Mouse (Mus musculus) intestine, embryonic 16.5 days (tissue): ENCODE data around the gene Uqcc2. TPM values are rescaled to one million over a fixed set of nuclear protein-coding genes. Genes with fewer than 3 reads are reported as not detected.
A peak's percentile ranks its signal among the peaks of the same experiment; 100 is the strongest.

Experiments used
- ATAC-seq: fragments of 200-750 bp; cut with Nextera tagmentation; 2 replicates; pipeline ENCODE4 v1.8.0; 2017; ENCODE audit warnings: moderate TSS enrichment, moderate library complexity
- H3K27ac ChIP-seq: fragments of 300-500 bp; sonication (generic); 2 replicates; pipeline ENCODE4 v1.5.1; 2014; ENCODE audit warnings: mild to moderate bottlenecking, low read length
- H3K27me3 ChIP-seq: fragments of 300-500 bp; sonication (generic); replicated peaks from 2 replicates; pipeline ENCODE4 v1.6.1; 2014; ENCODE audit warnings: low read length, control low read depth, mixed read lengths; ENCODE audit not compliant: control insufficient read depth, insufficient read depth
- H3K36me3 ChIP-seq: fragments of 300-500 bp; sonication (generic); 2 replicates; pipeline ENCODE4 v1.6.1; 2014; ENCODE audit warnings: low read length, control low read depth; ENCODE audit not compliant: control insufficient read depth, insufficient read depth
- H3K4me1 ChIP-seq: fragments of 300-500 bp; sonication (generic); 2 replicates; pipeline ENCODE4 v1.6.1; 2014; ENCODE audit warnings: low read length, control low read depth, mixed read lengths; ENCODE audit not compliant: control insufficient read depth, insufficient read depth
- H3K4me2 ChIP-seq: fragments of 300-500 bp; sonication (generic); 2 replicates; pipeline ENCODE4 v1.6.1; 2014; ENCODE audit warnings: low read depth, low read length, control low read depth
- H3K4me3 ChIP-seq: fragments of 300-500 bp; sonication (generic); 2 replicates; pipeline ENCODE4 v1.5.1; 2014; ENCODE audit warnings: mild to moderate bottlenecking, low read length
- H3K9ac ChIP-seq: fragments of 300-500 bp; sonication (generic); 2 replicates; pipeline ENCODE4 v1.6.1; 2014; ENCODE audit warnings: low read depth, low read length
- H3K9me3 ChIP-seq: fragments of 300-500 bp; sonication (generic); 2 replicates; pipeline ENCODE4 v1.6.1; 2016; ENCODE audit warnings: low read length, control low read depth; ENCODE audit not compliant: control insufficient read depth
- WGBS: fragments of 180-500 bp; shearing (Covaris S2); extraction: QIAGEN DNeasy Blood & Tissue Kit; methylation state at CpG from one replicate; pipeline ENCODE4 v1.1.7; 2014; 5-methylcytosine and 5-hydroxymethylcytosine counted together
- polyA plus RNA-seq: library from polyadenylated mRNA; unstranded; fragments of >200 nt; fragmentation: Nextera tagmentation; extraction: Ambion mirVana; gene quantifications from 2 replicates; pipeline ENCODE4 v1.2.1, GENCODE M21; 2015

The Uqcc2 gene
- polyA plus RNA-seq, 1 experiment from 2014 or later = 255 TPM

- Histone ChIP-seq H3K9ac (no peak overlapping the region), H3K4me2 (no peak overlapping the region), H3K36me3 (no peaks in the 10 kb centered on the region), H3K27ac (no peak overlapping the region), H3K4me3 (no peak overlapping the region), H3K27me3 (no peaks in the 10 kb centered on the region), H3K9me3 (no peaks in the 10 kb centered on the region), H3K4me1 (no peaks in the 10 kb centered on the region)
- 68% methylated on average over 3 of the region's 3 CpGs for WGBS
- no peak for ATAC-seq
These were observed 40.0 kb upstream of the Uqcc2 start for GRCm38 (mm10) chr17:27173715-27174114.

GRCm38 (mm10) chr17:27172459-27172858 is 38.7 kb upstream of the Uqcc2 start:
- WGBS = 78% methylated on average over 9 of the region's 9 CpGs
- no peak overlapping the region for H3K27ac ChIP-seq
- H3K9ac ChIP-seq = no peak overlapping the region
- no peak overlapping the region for H3K4me2 ChIP-seq
- H3K4me3 ChIP-seq = no peak overlapping the region
- no peaks in the 10 kb centered on the region for H3K36me3 ChIP-seq
- no peak for ATAC-seq
- no peaks in the 10 kb centered on the region for H3K9me3 ChIP-seq
- H3K27me3 ChIP-seq = no peaks in the 10 kb centered on the region
- no peaks in the 10 kb centered on the region for H3K4me1 ChIP-seq

GRCm38 (mm10) chr17:27171121-27171520 is 37.4 kb upstream of the Uqcc2 start:
- no peaks in the 10 kb centered on the region for H3K36me3 ChIP-seq
- no peak overlapping the region for H3K27ac ChIP-seq
- no peaks in the 10 kb centered on the region for H3K27me3 ChIP-seq
- no peak overlapping the region for H3K4me2 ChIP-seq
- no peaks in the 10 kb centered on the region for H3K9me3 ChIP-seq
- WGBS = 69% methylated on average over 5 of the region's 5 CpGs
- ATAC-seq = no peak
- no peak overlapping the region for H3K4me3 ChIP-seq
- H3K9ac ChIP-seq = no peak overlapping the region
- H3K4me1 ChIP-seq = no peaks in the 10 kb centered on the region

- Histone ChIP-seq H3K9ac (no peak overlapping the region), H3K9me3 (no peaks in the 10 kb centered on the region), H3K4me3 (no peak overlapping the region), H3K36me3 (no peaks in the 10 kb centered on the region), H3K4me2 (no peak overlapping the region), H3K27ac (no peak overlapping the region), H3K27me3 (no peaks in the 10 kb centered on the region), H3K4me1 (no peaks in the 10 kb centered on the region)
- WGBS = 77% methylated on average over 11 of the region's 11 CpGs
- ATAC-seq = no peak
These were observed 36.4 kb upstream of the Uqcc2 start for GRCm38 (mm10) chr17:27169952-27170695.

- Histone ChIP-seq H3K27me3 (no peaks in the 10 kb centered on the region; the same call in 1 of the 2 replicates), H3K4me1 (no peaks in the 10 kb centered on the region), H3K27ac (no peak overlapping the region), H3K9ac (no peak overlapping the region), H3K36me3 (no peaks in the 10 kb centered on the region), H3K4me2 (no peak overlapping the region), H3K4me3 (no peak overlapping the region), H3K9me3 (no peaks in the 10 kb centered on the region)
- WGBS = 96% methylated on average over 4 of the region's 4 CpGs
- no peak for ATAC-seq
These were observed 34.9 kb upstream of the Uqcc2 start for GRCm38 (mm10) chr17:27168569-27168968.

GRCm38 (mm10) chr17:27167545-27167944 is 33.8 kb upstream of the Uqcc2 start, which contains the start of gene Ip6k3:
Gene Ip6k3 (minus strand): TSS chr17:27167795.
- H3K4me1 ChIP-seq = no peaks in the 10 kb centered on the region
- H3K9me3 ChIP-seq = no peaks in the 10 kb centered on the region
- H3K27me3 ChIP-seq = no peaks in the 10 kb centered on the region; the same call in 1 of the 2 replicates
- ATAC-seq = no peak
- no peaks in the 10 kb centered on the region for H3K36me3 ChIP-seq
- no peak within 1 kb of the TSS for H3K9ac ChIP-seq
- H3K4me2 ChIP-seq = no peak within 1 kb of the TSS
- H3K27ac ChIP-seq = no peak within 1 kb of the TSS
- WGBS = 62% methylated on average over 4 of the region's 4 CpGs
- no peak within 1 kb of the TSS for H3K4me3 ChIP-seq

- Histone ChIP-seq H3K9ac (no peak overlapping the region), H3K4me2 (no peak overlapping the region), H3K36me3 (no peaks in the 10 kb centered on the region), H3K27ac (no peak overlapping the region), H3K4me3 (no peak overlapping the region), H3K27me3 (no peaks in the 10 kb centered on the region; the same call in 1 of the 2 replicates), H3K4me1 (no peaks in the 10 kb centered on the region), H3K9me3 (no peaks in the 10 kb centered on the region)
- ATAC-seq = no peak
- WGBS = 76% methylated on average over 6 of the region's 6 CpGs
These were observed 33.2 kb upstream of the Uqcc2 start for GRCm38 (mm10) chr17:27166901-27167300.

- H3K9me3 ChIP-seq = no peaks in the 10 kb centered on the region
- no peak overlapping the region for H3K4me2 ChIP-seq
- no peaks in the 10 kb centered on the region for H3K4me1 ChIP-seq
- H3K9ac ChIP-seq = no peak overlapping the region
- H3K36me3 ChIP-seq = no peaks in the 10 kb centered on the region
- peak; percentile 44 for ATAC-seq
- no peaks in the 10 kb centered on the region; the same call in 1 of the 2 replicates for H3K27me3 ChIP-seq
- H3K27ac ChIP-seq = no peak overlapping the region
- H3K4me3 ChIP-seq = no peak overlapping the region
- WGBS = 25% methylated on average over 8 of the region's 8 CpGs
These were observed 31.5 kb upstream of the Uqcc2 start for GRCm38 (mm10) chr17:27165054-27165773.

GRCm38 (mm10) chr17:27160905-27161304 is 27.2 kb upstream of the Uqcc2 start:
- H3K27ac ChIP-seq = no peak overlapping the region
- no peaks in the 10 kb centered on the region; the same call in 1 of the 2 replicates for H3K27me3 ChIP-seq
- no peak overlapping the region for H3K9ac ChIP-seq
- no peaks in the 10 kb centered on the region for H3K4me1 ChIP-seq
- no peak overlapping the region for H3K4me3 ChIP-seq
- H3K36me3 ChIP-seq = no peaks in the 10 kb centered on the region
- H3K4me2 ChIP-seq = no peak overlapping the region
- ATAC-seq = no peak
- WGBS = 66% methylated on average over 4 of the region's 4 CpGs
- H3K9me3 ChIP-seq = no peaks in the 10 kb centered on the region
